Mouse (Mus musculus) CH12.LX (cell line): ENCODE data around the gene Wfdc3. TPM values are rescaled to one million over a fixed set of nuclear protein-coding genes. Genes with fewer than 3 reads are reported as not detected.

Experiments used
- DNase-seq: peaks from one replicate; pipeline ENCODE4 v3.0.0-alpha.2; 2013; ENCODE audit errors: extremely low read depth
- H3K27ac ChIP-seq: 2 replicates; pipeline ENCODE4 v1.5.1; 2012; ENCODE audit warnings: low read depth, mild to moderate bottlenecking, control low read depth, moderate library complexity; ENCODE audit not compliant: insufficient read depth
- H3K27me3 ChIP-seq: replicated peaks from 2 replicates; pipeline ENCODE3; 2012; ENCODE audit warnings: inconsistent platforms
- H3K36me3 ChIP-seq, 2 experiments: replicated peaks in 1 of 2; 2 replicates each; pipeline versions ENCODE3 to v1.6.1; 2012; ENCODE audit warnings: inconsistent platforms in 1 of 2, low read length in 1 of 2, mild to moderate bottlenecking in 1 of 2, mixed read lengths in 1 of 2, moderate library complexity in 1 of 2; ENCODE audit not compliant: control insufficient read depth in 1 of 2, insufficient read depth in 1 of 2
- H3K4me1 ChIP-seq, 2 experiments: 2 replicates each; pipeline ENCODE4 v1.6.1; 2012; ENCODE audit warnings: inconsistent platforms in 1 of 2, moderate library complexity in 1 of 2; ENCODE audit not compliant: insufficient read depth in 2 of 2, control insufficient read depth in 1 of 2
- H3K4me2 ChIP-seq: 2 replicates; pipeline ENCODE4 v1.6.1; 2012; ENCODE audit warnings: low read depth, mild to moderate bottlenecking, control low read depth; ENCODE audit not compliant: poor library complexity, insufficient read depth, severe bottlenecking
- H3K4me3 ChIP-seq, 3 experiments: fragments of 150-350 bp in 1 of 3; sonication (generic) in 1 of 3; replicated peaks in 1 of 3; 2 replicates each; pipeline versions ENCODE3 to v1.5.1; 2011 to 2012; ENCODE audit warnings: low read depth in 2 of 3, low read length in 2 of 3, mild to moderate bottlenecking in 2 of 3, moderate library complexity in 2 of 3, control low read depth in 1 of 3, improper control_type of control experiment in 1 of 3, inconsistent platforms in 1 of 3, mixed read lengths in 1 of 3; ENCODE audit not compliant: poor library complexity in 1 of 3
- H3K79me2 ChIP-seq: replicated peaks from 2 replicates; pipeline ENCODE4 v1.6.1; 2012; ENCODE audit warnings: mild to moderate bottlenecking, moderate library complexity; ENCODE audit not compliant: control insufficient read depth, poor library complexity, insufficient read depth, severe bottlenecking; ENCODE audit errors: extremely low read depth
- H3K9ac ChIP-seq: 2 replicates; pipeline ENCODE4 v1.6.1; 2012; ENCODE audit warnings: low read depth, mild to moderate bottlenecking, control low read depth, moderate library complexity; ENCODE audit not compliant: insufficient read depth
- H3K9me3 ChIP-seq: replicated peaks from 2 replicates; pipeline ENCODE3; 2012; ENCODE audit warnings: low read length, inconsistent platforms, mixed read lengths
- BHLHE40 ChIP-seq: IDR thresholded peaks from 2 replicates; pipeline ENCODE4 v1.6.1; 2011; ENCODE audit warnings: mild to moderate bottlenecking, low read depth, low read length, improper control_type of control experiment
- CTCF ChIP-seq, 2 experiments: IDR thresholded peaks in 1 of 2; conservative IDR thresholded peaks in 1 of 2; 2 replicates each; pipeline ENCODE4 v1.5.1; 2011 to 2012; ENCODE audit warnings: low read depth in 2 of 2, low read length in 2 of 2, improper control_type of control experiment in 1 of 2, inconsistent platforms in 1 of 2, mild to moderate bottlenecking in 1 of 2, moderate library complexity in 1 of 2
- E2F4 ChIP-seq: IDR thresholded peaks from 2 replicates; pipeline ENCODE4 v1.6.1; 2011; ENCODE audit warnings: low read depth, low read length, improper control_type of control experiment; ENCODE audit not compliant: insufficient replicate concordance
- ELF1 ChIP-seq: IDR thresholded peaks from 2 replicates; pipeline ENCODE4 v1.6.1; 2014; ENCODE audit warnings: low read depth, mild to moderate bottlenecking, inconsistent platforms, low read length, improper control_type of control experiment
- EP300 ChIP-seq: IDR thresholded peaks from 2 replicates; pipeline ENCODE4 v1.6.1; 2011; ENCODE audit warnings: low read length, improper control_type of control experiment
- HCFC1 ChIP-seq: IDR thresholded peaks from 2 replicates; pipeline ENCODE4 v1.6.1; 2012; ENCODE audit warnings: low read depth, mild to moderate bottlenecking, inconsistent platforms, low read length, improper control_type of control experiment
- KAT2A ChIP-seq: IDR thresholded peaks from 2 replicates; pipeline ENCODE4 v1.6.1; 2012; ENCODE audit warnings: low read length, improper control_type of control experiment, inconsistent platforms; ENCODE audit not compliant: insufficient replicate concordance
- MAX ChIP-seq: IDR thresholded peaks from 2 replicates; pipeline ENCODE4 v1.6.1; 2011; ENCODE audit warnings: low read length, improper control_type of control experiment
- NELFE ChIP-seq: IDR thresholded peaks from 2 replicates; pipeline ENCODE4 v1.6.1; 2011; ENCODE audit warnings: low read depth, low read length, improper control_type of control experiment
- NRF1 ChIP-seq: IDR thresholded peaks from 2 replicates; pipeline ENCODE4 v1.6.1; 2014; ENCODE audit warnings: low read depth, mild to moderate bottlenecking, inconsistent platforms, low read length, improper control_type of control experiment, moderate library complexity
- PAX5 ChIP-seq: IDR thresholded peaks from 2 replicates; pipeline ENCODE4 v1.6.1; 2012; ENCODE audit warnings: low read length, inconsistent platforms, mixed read lengths
- POLR2AphosphoS2 ChIP-seq: IDR thresholded peaks from 2 replicates; pipeline ENCODE4 v1.6.1; 2011; ENCODE audit warnings: low read depth, low read length, improper control_type of control experiment
- TBP ChIP-seq: conservative IDR thresholded peaks from 2 replicates; pipeline ENCODE4 v1.6.1; 2011; ENCODE audit warnings: low read depth, low read length, improper control_type of control experiment
- TCF12 ChIP-seq: IDR thresholded peaks from 2 replicates; pipeline ENCODE4 v1.6.1; 2014; ENCODE audit warnings: low read depth, mild to moderate bottlenecking, inconsistent platforms, low read length, improper control_type of control experiment
- UBTF ChIP-seq: IDR thresholded peaks from 2 replicates; pipeline ENCODE4 v1.6.1; 2012; ENCODE audit warnings: low read depth, mild to moderate bottlenecking, inconsistent platforms, low read length, improper control_type of control experiment, moderate library complexity
- USF2 ChIP-seq: conservative IDR thresholded peaks from 2 replicates; pipeline ENCODE4 v1.6.1; 2011; ENCODE audit warnings: low read depth, low read length, improper control_type of control experiment
- ZMIZ1 ChIP-seq: IDR thresholded peaks from 2 replicates; pipeline ENCODE4 v1.6.1; 2012; ENCODE audit warnings: low read depth, mild to moderate bottlenecking, inconsistent platforms, low read length, improper control_type of control experiment
- ZNF384 ChIP-seq: IDR thresholded peaks from 2 replicates; pipeline ENCODE4 v1.6.1; 2012; ENCODE audit warnings: low read depth, low read length, improper control_type of control experiment, inconsistent platforms
- dilution Hi-C: fragments of 300-500 bp; cut with MboI; formaldehyde crosslinking; loops from 2 replicates; pipeline ENCODE4 v1.14.3; 2020; ENCODE audit warnings: low sequenced_read_pairs; ENCODE audit not compliant: extremely low pct_unique_long_range_greater_than_20kb, extremely low pct_ligation_motif_present
- in situ Hi-C: fragments of 300-500 bp; cut with MboI; formaldehyde crosslinking; loops from 3 replicates; pipeline ENCODE4 v1.14.3; 2019; ENCODE audit warnings: low sequenced_read_pairs, low pct_ligation_motif_present, low pct_unique_long_range_greater_than_20kb, mixed read lengths
- polyA plus RNA-seq: library from polyadenylated mRNA; unstranded; fragments of >175 nt; gene quantifications from 2 replicates; pipeline ENCODE4 v1.2.1, GENCODE M21; 2012; ENCODE audit warnings: low read depth; ENCODE audit not compliant: insufficient read length
- total RNA-seq, 2 experiments: library from RNA; depleted of rRNA; stranded (reverse); fragments of 300-350 nt in 1 of 2; fragments of >200 nt in 1 of 2; gene quantifications; 2 replicates each; pipeline ENCODE4 v1.2.3; 2012 to 2014

Wfdc3 gene
- total and polyA plus RNA-seq, 3 experiments = 0.21 TPM; not detected in 2

DNA sequence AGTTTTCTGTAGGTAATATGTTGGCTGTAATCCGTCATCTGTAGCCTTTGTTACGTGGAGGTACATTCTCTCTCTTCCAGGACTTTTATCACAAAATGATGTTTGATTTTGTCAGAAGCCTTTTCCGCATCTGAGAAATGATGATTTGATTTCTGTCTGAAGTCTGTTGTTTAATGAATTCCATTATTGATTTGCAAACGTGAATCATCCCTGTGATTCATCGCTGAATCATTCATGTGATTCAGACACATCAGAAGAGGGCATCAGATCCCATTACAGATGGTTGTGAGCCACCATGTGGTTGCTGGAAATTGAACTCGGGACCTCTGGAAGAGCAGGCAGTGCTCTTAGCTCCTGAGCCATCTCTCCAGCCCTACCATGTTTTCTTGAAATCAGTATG is 3.3 kb upstream of the Wfdc3 start:
- Histone ChIP-seq H3K4me1 (peaks cover 6 to 19% of the 10 kb centered on the region in 2 experiments; a peak in 3 of 4 replicates), H3K36me3 (peaks cover 33 to 64% of the 10 kb centered on the region in 2 experiments)
- in situ Hi-C loops = loop anchor here (25.0 kb wide), 1 partner anchor 337 kb away; the partner anchor contains the start of genes Matn4 and Rbpjl

DNA sequence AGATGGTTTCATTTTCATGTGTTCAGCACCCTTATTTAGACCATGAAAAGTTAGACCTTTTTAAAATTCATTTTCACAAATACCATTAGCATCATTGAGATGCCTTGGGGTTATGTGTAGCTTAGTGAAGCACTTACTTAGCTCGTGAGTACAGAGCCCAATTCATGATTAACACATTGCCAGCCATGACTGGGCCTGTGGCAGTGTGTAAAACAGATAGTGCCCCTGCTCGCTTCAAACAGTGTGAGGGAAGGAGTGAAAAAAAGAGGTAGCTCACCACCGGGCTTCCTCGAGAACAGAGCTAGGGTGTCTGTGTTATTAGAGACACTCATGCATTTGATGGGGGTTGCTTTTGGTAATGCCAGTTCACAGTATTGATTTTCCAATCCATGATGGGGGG is 2.5 kb upstream of the Wfdc3 start:
- no peak overlapping the region for H3K9ac ChIP-seq
- H3K27ac ChIP-seq = no peak overlapping the region
- H3K4me3 ChIP-seq = no peak overlapping the region
- H3K9me3 ChIP-seq = no peaks in the 10 kb centered on the region
- H3K4me1 ChIP-seq = peaks cover 6 to 19% of the 10 kb centered on the region in 2 experiments; a peak in 3 of 4 replicates
- peaks cover 9% of the 10 kb centered on the region for H3K79me2 ChIP-seq
- in situ Hi-C loops = loop anchor here (25.0 kb wide), 1 partner anchor 336 kb away; the partner anchor contains the start of genes Matn4 and Rbpjl
- H3K27me3 ChIP-seq = peaks cover 24% of the 10 kb centered on the region
- dilution Hi-C loops = no loop called here
- no peak overlapping the region for H3K4me2 ChIP-seq
- DNase-seq = no peak
- H3K36me3 ChIP-seq = peaks cover 27 to 56% of the 10 kb centered on the region in 2 experiments
- TF ChIP-seq KAT2A = no peak
- no peak for TF ChIP-seq BHLHE40
- no peak for TF ChIP-seq POLR2AphosphoS2
- no peak for TF ChIP-seq CTCF (conservative IDR thresholded peaks at IDR 0.05 in 1 of 2, IDR thresholded peaks at IDR 0.05 in 1 of 2; ENCODE audit: low read depth in 2 of 2, low read length in 2 of 2)
- no peak for TF ChIP-seq TBP
- no peak for TF ChIP-seq MAX
- no peak for TF ChIP-seq TCF12
- no peak for TF ChIP-seq ELF1
- no peak for TF ChIP-seq UBTF
- no peak for TF ChIP-seq ZMIZ1
- no peak for TF ChIP-seq USF2
- TF ChIP-seq E2F4 = no peak
- TF ChIP-seq ZNF384 = no peak
- no peak for TF ChIP-seq HCFC1
- no peak for TF ChIP-seq PAX5
- no peak for TF ChIP-seq EP300
- TF ChIP-seq, all 38 proteins: peak for 0

More for the DNA sequence above, 3.3 kb upstream of the Wfdc3 start:
- dilution Hi-C loops = no loop called here
- peaks cover 16% of the 10 kb centered on the region for H3K27me3 ChIP-seq
- no peak overlapping the region for H3K4me3 ChIP-seq
- H3K79me2 ChIP-seq = peaks cover 9% of the 10 kb centered on the region
- no peak overlapping the region for H3K9ac ChIP-seq
- DNase-seq = no peak
- TF ChIP-seq NRF1 = no peak
- TF ChIP-seq CTCF (conservative IDR thresholded peaks at IDR 0.05 in 1 of 2, IDR thresholded peaks at IDR 0.05 in 1 of 2; ENCODE audit: low read depth in 2 of 2, low read length in 2 of 2) = no peak
- TF ChIP-seq NELFE = no peak
- H3K9me3 ChIP-seq = no peaks in the 10 kb centered on the region
- no peak overlapping the region for H3K4me2 ChIP-seq
- no peak overlapping the region for H3K27ac ChIP-seq
